Mouse (Mus musculus): ENCODE measurements around the gene Pdcd1lg2.

Pdcd1lg2 gene

GRCm38 (mm10) chr19:29419946-29420345, 9.2 kb downstream of the Pdcd1lg2 start:
- DNase-seq: no peak

DNA sequence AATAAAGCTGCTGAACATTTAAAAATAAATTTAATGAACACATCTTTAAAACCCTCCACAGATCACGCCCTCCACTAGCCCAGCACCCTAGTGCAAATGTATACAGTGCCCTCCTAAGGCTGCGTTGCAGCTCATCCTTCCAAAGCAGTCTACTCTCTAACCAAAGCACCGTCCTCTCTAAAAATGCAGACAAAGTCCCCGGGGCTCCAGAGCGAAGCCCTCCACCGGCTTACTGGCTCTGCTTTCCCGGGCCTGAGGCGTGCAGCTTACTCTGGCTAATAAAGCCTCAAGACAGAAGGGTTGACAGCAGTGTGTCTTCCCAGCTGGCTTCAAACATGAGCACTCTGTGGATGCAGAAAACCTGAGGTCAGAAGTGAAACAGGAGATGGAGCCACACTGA, 9.7 kb downstream of the Pdcd1lg2 start:
- DNase-seq: no peak

DNA sequence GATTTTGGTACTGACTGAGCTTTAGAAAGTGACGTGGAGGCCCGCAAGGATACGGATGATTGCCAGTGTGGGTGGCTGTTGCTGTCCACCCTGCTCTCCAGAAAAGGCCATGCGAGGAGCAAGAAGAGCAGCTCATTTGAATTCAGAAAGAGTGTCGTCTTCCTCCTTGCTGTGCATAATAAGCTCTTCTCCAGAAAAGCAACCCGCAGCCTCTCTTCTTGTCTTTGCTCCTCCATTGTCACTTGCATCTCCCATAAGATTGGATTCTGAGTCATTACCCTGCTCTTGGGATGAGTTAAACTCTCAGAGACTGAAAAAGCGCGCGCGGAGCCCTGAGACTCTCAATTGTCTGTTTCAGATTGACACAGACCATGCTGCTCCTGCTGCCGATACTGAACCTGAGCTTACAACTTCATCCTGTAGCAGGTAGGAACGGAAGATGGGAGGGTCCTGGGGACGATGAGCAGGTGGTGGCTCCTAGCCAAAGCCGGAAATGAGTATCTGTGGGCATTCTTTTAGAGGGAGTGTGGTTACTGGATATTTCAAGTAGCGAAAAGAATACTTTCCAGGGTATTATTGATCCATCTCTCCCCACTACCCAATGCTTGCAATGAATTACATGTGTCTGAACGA, 11.4 kb downstream of the Pdcd1lg2 start:
- DNase-seq: no peak

DNA sequence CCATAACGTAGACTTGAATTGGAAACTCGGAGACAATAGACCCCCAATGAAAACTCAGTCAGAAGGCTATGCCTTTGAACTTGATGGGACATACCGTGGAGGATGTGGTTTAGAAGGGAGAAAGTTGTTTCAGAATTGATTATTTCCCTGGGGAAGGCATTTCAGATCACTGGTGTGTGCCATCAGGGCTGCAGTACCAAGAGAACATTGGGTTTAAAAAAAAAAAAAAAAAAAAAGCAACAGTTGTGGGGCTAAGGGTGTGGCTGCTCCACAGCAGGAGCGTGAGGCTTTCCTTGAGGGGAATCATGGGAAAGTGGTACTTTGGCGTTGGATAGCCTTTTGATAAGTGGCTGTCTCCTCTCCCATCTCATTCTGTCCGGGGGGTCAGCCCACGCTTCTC, 12.1 kb downstream of the Pdcd1lg2 start:
- no peak for DNase-seq

GRCm38 (mm10) chr19:29430516-29430915, 19.8 kb downstream of the Pdcd1lg2 start:
- DNase-seq: no peak

DNA sequence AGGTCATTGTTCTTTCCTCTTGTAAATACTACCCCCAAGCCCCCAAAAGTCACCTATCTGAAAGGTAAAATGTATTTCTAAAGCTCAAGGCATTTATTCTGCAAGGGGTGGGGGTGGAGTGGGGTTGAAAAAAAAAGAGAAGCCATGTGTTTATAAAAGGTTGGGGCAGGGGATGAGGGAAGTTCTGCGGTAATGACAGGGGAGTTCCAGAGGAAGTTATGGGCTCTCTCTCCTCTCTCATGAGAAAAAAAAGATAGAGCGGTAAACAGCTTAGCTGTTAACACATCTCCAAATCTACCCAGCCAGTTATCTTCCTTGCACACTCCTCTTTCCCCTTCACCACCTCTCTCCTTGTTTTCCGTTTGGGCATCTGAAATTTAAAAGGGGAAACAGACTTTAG, 20.2 kb downstream of the Pdcd1lg2 start:
- no peak for DNase-seq

GRCm38 (mm10) chr19:29436793-29437479, 26.2 kb downstream of the Pdcd1lg2 start:
- DNase-seq: no peak

- DNase-seq: no peak
Observed at GRCm38 (mm10) chr19:29437849-29438248, 27.1 kb downstream of the Pdcd1lg2 start.

GRCm38 (mm10) chr19:29439242-29439641, 28.5 kb downstream of the Pdcd1lg2 start:
- no peak for DNase-seq

- DNase-seq: no peak
Observed at GRCm38 (mm10) chr19:29442492-29442891, 31.8 kb downstream of the Pdcd1lg2 start.

DNA sequence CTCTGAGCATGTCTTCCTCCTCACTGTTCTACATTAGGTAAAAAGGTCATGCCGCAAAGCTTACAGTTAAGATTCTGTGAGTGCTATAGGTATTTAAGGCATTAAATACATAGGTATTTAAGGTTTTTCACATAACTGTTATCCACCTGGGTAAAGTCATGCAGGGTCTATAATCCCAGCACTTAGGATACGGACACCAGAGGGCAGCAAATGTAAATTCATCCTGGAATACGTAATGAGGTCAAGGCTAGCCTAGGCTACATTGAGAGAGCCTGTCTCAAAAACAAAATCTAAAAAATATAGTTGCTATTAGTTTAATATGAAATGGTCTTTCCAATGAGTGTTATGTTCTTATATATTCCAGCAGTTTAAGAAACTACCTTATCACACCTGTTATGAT, 33.6 kb downstream of the Pdcd1lg2 start:
- no peak for DNase-seq

DNA sequence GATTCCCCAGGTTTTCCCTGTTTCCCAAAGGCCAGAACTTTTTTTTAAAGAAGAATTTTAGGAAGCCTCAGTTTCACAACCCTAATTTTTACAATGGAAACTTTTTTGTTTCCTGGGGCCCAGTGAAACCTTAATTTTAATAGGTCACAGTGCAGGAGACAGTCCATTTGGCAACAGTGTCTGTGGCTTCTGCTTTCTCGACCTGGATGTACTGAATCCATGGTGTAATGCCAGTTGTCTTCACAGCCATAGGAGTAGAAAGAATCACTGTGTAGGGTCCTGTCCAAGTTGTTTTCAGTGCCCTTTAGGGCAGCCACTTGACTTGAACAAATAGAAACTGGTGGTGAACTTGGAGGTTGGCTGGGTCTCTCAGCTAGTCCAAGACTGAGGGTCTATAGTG, 37.7 kb downstream of the Pdcd1lg2 start:
- no peak for DNase-seq

DNA sequence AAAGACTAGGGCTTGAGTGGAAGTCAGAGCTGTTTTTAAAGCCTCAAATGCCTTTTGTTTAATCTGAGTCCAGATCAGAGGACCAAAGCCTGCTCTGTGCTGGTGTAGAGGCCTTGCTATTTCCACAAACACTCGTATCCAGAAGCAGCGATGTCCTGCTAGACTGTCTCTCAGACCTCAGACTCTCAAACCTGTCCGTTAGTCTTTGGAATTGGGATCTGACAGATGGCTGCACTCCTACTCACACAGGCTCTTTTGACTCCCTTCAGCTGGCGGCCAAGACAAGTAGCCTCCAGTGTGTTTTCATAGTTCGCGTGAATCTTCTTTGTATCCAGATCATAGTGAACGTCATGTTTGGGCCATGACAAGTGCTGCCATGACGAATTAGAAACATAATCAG, 39.7 kb downstream of the Pdcd1lg2 start:
- DNase-seq: no peak

GRCm38 (mm10) chr19:29454141-29454601, 43.5 kb downstream of the Pdcd1lg2 start:
- DNase-seq: no peak

GRCm38 (mm10) chr19:29455156-29455555, 44.4 kb downstream of the Pdcd1lg2 start:
- no peak for DNase-seq

DNA sequence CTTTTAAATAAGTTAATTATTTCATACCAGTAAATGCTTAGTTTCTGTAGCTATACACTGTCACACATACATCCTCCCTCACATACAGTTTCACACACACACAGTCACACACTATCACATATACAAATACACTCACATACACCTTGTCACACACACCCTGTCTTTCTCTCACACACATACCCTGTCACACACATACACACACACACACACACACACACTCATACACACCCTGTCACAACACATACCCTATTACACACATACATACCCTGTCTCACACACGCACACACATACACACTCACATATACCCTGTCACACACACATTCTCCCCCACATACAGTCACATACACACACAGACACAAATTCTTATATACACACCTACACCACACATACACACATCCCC, 47.3 kb downstream of the Pdcd1lg2 start:
- DNase-seq: no peak

GRCm38 (mm10) chr19:29462462-29462861, 51.7 kb downstream of the Pdcd1lg2 start:
- no peak for DNase-seq

- DNase-seq: no peak
Observed at GRCm38 (mm10) chr19:29463645-29464395, 53.1 kb downstream of the Pdcd1lg2 start.

GRCm38 (mm10) chr19:29466819-29467218, 56.1 kb downstream of the Pdcd1lg2 start:
- DNase-seq: no peak

DNA sequence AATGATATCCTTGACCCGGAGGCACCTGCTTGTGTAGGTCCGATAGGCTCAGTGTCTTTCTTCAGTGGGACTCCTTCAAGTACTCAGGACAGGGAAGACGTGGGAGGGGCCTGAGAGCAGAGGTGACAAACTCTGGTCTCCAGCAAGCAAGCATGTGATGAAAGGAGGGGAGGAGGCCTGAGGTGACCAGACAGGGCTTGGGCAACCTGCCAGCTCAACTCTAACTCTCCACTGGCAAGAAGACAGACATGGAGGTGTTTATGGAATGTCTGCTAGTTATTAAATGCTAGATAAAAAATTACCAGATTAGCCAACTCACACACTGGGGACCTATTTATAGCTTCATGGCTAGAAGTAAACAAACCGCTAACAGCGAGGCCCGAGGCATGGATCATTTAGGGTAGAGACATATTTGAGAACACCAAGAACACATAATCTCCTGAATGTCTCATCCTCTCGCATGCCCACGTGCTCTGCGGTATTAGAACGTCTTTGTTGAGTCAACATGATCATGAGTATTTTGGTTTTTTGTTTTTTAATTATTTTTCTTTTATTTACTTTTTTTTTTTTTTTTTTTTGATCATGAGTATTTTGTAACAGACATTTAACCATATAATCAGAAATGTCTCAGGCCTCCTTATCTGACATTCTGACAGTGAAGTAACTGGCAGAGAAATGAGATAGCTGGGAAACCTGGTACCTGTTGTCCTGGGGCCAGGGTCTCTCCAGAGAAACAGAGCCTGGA, 58.4 kb downstream of the Pdcd1lg2 start:
- DNase-seq: no peak

GRCm38 (mm10) chr19:29469686-29470254, 59.1 kb downstream of the Pdcd1lg2 start:
- no peak for DNase-seq

GRCm38 (mm10) chr19:29470652-29471051, 59.9 kb downstream of the Pdcd1lg2 start:
- DNase-seq: no peak

DNA sequence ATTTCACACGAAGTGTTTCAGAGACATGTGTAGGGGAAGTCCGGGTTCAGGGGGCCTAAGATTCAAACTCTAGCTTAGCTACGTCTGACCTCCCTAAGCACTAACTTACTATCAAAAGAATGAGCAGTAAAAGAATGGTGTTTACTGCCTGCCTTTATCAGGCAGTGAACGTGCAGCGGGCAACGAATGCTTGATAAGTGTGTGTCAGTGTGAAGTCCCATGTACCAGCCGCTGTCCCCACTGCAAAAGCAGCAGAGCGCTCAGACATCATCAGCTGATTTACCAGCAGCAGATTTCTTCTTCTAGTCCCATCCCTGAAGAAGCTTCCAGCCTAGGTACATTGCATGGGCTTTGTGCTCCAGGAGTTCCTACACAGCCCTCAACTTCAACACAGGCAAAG, 61.7 kb downstream of the Pdcd1lg2 start:
- DNase-seq: no peak
